Mouse (Mus musculus) layer of hippocampus, adult 9-10 months (tissue): ENCODE measurements around the gene Ado.

Source experiments
- DNase-seq: peaks from one replicate; pipeline ENCODE4 v3.0.0; 2022; ENCODE audit warnings: low spot score

Gene Ado

DNA sequence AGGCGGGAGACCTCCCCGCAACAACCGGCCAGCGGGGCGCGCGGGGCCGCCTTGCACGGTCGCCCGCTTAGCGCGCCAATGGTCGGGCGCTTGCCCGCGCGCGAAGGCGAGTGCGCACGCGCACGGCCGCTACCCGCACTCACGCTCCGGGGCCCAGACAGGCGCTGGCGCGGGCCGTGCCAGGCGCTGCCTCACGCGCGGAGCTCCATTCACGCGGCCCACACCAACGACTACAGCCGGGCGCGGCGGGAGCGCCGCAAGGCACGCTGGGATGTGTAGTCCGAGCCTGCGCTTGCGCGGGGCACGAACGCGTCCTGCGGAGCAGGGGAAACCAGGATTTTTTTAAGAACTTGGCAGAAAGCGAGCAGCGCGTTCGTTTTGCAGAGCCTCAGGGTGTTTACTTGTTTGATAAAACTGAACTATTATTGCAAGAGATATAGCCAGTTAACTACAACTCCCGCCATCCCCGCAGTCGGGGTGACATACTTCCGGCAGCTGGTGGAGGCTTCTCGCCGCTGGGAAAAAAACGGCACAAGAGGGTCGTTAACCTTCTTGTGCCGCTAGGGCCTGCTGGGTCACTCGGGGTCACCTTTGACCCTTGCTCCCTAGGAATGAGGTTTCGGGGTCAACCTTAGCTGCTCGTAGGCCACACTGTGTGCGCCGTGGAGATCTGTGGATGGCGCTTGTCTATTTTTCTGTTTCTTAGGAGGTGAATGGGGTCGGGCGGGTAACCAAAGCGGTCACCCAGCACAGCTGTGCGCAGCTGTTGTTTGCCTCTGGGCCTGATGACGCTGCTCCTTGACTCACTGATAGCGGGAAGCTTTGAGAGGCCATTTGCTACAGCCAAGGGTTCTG lies at the start of gene Ado:
Gene Ado (minus strand): TSS at position 79 of the 855 bp plus-strand sequence.
- DNase-seq: peak; percentile 88

DNA sequence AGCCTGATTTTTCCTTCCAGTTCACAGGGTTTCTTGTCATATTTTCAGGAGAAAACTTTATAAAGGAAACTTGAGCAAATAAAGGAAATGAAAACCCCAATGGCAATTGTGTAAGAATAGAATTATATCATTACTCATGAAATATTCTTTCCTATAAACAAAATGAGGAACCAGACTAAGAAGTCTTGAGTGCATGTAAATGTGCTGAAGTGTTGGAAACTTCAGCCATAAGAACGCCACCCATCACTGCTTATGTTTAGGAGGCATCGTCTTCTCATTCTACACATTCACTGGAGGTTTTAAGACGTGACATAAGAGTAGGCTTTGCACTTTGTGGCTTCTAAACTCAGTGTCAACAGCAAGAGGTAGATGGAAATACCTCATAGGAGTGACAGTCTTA lies 46.5 kb upstream of the Ado start:
- DNase-seq: no peak

DNA sequence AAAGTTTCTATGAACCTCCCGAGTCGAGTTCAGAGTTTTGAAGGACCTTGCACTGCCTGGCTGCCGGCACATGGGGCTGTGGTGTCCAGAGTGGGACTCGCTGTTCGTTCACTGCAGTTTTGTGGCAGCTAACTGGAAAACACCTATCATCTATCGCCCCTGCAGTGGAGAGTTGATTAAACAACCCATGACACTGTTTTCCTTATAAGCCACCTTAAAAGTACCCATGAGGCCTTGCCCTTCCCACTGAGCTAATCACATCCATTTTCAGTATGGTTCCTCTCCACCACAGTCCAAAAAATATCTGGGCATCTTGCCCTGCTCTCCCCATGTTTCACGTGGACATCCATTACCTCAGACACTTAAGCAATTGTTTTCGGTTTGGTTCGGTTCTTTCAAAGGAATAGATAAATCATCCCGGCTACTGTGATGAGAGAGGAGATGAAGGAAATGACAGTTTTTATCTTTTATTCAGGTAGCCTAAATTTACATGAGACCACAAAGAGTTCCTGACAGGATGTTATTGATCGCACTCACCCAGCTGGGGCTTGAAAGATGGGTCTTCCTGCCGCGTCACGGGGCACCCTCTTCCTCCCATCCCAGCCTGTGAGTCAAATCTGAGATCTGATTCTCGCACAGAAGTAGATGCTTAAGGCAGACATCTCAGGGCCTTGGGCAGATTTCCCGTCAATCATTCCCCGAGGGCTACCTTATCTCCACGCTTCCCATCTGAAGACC lies 37.3 kb upstream of the Ado start:
- DNase-seq: no peak

DNA sequence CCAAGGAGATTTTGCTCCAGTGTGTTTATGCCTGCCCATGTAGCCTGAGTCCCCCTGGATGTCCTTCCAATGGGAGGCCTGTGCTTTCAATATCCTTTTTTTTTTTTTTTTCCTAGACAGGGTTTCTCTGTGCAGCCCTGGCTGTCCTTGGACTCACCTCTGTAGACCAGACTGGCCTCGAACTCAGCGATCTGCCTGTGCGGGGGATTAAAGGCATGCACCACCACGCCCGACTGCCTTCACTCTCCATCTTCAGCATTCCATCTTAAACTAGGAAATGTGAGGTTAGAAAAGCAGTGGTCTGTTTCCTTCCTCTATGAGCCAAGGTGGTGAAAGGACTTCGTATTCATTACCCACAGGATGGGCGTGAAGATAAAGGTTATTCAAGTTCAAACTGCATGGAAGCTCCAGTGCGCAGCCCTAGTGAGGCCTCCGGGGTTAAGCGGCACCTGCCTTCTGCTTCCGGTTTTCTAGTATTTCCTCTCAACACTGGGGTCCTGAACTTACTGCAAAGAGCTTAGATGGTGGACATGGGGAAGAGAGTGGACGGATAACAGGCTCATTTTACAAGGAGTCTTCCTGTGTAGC lies 33.0 kb upstream of the Ado start:
- DNase-seq: no peak

DNA sequence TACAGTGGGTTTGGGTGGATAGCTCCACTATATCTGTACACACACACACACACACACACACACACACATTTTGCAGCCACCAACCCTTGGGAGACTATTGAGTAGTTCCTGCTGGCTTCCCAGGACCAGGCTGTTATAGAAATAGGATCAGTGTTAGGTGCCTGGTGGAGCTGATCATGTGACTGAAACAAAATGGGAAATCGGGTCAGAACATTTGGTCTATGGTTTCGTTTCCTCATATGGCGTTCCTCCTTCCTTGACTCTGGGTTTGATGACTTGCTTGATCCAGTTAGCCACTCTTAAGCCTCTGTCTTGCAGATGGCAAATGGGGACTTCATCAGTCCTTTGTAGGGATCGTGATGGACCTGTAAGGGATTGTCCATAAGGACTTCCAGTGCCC lies 31.1 kb upstream of the Ado start:
- DNase-seq: no peak

DNA sequence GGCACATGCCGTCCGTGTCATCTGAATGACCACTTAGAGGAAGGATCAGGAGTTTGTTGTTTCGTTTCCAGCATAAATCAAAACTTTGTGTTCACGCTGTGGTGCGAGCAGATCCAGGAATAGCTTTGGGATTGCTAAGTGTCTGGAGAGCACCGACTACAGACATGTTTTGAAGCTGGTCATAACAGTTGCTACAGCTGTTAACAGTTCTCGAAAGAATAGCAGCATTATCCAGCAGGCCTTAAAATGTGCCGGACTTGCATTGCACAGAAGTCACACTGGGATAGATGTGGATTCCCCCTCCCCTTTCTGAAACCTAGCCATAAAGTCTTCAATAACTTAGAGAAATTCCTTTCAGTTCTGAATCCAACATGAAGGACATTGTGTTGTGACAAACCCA lies 24.6 kb upstream of the Ado start:
- DNase-seq: no peak

DNA sequence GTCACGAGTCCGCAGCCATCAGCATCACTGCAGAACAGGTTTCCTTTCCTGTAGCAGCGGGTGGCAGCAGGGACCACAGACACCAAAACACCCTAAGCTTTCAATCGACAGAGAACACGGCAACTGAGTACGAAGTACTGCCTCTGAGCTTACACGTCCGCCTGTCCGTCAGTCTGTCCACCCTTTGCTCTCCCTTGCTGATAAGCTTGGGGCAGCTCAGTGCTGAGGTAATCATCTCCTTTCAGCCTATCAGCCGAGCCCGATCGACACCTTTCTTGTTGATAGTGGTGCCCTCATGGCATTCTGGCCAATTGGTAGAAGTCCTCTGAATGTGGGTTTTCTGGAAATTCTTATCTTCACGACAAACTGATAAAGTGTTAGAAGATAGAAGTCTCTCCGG lies 22.7 kb upstream of the Ado start:
- DNase-seq: no peak

DNA sequence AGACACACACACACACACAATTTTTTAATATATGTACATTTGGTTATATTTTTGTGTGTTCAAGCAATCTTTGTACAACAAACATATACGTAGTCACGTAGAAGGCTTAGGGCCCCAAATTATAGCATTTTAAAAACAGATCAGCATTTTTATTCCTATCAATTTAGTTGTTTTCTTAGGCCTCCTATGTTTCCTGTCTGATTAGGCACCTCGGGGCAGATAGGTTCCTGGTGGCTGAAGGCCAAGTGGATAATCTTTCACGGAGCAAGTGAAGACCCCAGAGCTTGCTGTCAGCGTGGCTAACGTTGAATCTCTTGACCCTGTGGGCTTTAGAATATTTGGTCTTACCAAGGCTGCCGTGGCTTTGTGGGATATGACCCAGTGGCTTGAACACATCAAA lies 20.8 kb upstream of the Ado start:
- DNase-seq: no peak

DNA sequence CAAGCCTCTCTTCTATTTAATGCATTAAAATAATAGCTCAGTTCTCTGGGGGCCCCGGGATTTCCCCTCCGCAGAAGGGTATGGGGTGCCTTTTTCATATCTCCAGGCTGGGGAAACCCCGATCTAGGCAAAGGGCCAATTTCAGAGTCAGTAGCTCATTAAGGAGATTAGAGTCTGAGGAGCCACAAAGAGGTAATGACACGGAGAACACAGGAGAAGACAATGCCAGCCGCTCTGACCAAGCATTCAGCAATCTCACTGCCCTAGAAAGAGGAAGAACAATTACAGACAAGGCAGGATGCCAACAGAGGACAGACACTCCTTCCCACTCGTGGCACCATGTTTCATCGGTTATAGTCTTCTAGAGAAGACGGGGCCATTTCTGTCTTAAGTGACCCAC lies 17.3 kb upstream of the Ado start:
- DNase-seq: no peak

DNA sequence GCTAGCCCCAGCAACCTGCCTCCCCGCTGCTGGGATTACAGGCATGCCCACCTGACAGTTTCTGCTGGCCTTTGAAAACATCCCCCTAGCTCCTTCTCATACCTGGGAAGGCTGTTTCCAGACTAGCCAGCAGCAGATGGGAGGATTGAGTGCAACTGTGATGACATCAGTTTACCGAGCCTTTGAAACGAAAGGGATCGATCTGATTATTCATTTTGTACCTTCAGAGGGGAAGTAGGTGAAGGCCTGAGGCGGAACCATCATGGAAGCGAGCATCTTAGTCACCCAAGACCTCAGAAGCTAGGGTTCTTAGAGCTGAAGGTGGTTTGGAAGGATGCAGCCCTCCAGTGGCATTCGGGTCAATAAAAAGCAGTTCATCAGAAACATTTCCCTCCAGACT lies 15.8 kb upstream of the Ado start:
- no peak for DNase-seq

DNA sequence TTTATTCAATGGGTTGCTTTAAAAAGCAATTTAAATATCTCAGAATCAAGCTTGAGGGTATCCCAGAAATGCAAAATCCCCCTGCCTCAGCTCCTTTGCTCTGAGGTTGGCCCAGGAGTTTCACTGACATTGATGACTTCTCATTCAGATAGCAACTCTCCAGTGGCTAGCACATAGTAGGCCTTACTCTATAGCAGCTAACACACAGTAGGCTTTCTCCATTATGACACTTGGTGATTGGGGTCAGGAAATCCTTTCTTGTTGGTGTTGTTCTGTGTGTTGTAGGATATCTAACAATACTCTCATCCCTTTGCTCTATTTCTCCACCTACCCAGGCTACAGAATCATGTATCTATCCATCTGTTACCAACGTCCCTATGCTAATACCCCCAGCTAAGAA lies 12.4 kb upstream of the Ado start:
- DNase-seq: no peak

DNA sequence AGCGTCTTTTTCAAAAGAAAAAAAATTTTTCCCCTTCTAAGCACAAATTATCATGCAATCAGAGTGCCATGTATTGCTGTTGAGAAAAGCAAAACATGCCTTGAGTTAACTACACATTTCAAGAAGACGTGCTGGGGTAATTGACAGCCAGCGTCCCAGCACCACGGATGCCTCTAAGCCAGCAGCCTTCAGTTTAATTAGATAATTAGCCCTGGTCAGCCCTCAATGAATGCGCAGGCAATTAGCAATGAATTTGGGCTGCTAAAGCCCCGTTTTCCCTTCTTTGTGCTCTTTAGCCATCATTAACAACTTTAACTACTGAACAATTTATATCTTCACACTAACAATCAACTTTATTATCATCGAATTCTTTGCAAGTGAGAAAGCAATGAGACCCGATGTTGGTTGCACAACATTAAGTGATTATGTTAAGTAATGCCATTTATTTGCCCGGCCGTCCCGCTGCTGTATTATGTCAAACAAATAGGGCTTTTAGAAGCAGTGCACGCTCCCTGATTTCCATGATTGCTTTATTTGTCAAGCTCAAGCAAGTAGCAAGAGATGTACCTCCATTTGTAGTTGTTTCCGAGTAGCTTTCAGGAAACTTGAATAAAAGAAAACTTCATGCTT lies 11.1 kb upstream of the Ado start:
- no peak for DNase-seq

DNA sequence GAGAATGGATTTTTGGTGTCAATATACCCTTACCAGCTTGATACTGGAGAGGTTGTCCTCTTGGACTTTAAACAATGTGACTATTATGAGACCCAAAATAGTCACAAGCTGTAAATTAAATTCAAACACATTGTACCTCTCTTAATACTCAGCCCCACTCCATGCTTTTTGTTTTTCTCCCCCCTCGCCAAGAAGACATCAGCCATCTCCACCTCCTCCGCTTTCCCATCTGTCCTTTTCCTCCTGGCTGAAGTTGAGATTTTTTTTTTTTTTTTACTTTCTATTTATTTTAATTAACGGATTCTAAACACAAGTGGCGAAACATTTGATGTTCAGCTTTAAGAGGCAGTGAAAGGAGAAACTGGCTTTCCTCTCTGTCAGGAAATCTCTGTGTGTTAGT lies 9.3 kb upstream of the Ado start:
- DNase-seq: no peak

DNA sequence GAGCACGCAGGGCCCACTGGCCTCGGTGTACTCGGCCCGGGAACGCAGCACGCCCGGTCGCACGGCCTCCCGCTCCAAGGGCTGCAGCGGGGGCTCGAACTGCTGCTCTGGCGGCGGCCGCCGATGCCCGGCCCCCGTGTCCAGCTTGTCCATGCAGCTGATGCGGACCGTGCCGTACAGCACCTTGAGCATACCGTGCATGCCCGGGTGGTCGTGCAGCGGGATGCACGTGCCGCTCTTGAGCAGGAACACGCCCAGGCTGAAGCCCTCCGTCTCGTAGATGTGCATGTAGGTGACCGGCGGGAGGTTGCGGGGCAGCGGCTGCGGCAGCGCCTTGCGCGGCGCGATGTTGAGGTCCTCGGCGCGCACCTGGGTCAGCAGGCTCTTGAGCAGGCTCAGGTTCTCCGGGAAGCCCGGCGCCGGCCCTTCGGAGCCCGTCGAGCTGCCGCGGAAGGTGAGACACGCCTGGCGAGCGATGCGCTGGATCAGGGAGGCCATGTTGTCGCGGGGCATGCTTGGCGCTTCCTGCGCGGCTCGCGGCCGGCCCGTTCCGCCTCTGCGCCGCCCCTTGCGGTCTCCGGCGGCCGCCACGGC lies 397 bp downstream of the Ado start:
- no peak for DNase-seq

DNA sequence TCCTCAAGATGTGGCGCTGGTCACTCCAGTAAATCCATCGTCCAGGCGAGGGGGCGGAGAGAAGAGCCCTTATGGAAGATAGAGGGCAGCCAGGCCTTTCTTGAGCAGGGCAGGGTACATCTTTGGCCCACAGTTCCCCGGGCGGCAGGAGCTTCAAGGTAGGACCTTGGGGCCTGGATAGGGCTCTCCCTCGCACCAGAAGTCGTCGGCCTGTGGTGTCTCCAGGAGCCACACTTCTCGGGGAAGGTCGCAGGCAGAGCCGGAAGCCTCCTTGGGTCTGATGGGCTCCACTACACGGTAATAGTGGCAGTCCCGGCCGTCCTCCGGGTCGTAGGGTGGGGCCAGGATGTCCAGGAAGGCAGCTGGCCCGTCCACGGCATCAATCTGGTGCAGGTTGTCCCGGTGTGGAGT lies 900 bp downstream of the Ado start:
- DNase-seq: no peak

DNA sequence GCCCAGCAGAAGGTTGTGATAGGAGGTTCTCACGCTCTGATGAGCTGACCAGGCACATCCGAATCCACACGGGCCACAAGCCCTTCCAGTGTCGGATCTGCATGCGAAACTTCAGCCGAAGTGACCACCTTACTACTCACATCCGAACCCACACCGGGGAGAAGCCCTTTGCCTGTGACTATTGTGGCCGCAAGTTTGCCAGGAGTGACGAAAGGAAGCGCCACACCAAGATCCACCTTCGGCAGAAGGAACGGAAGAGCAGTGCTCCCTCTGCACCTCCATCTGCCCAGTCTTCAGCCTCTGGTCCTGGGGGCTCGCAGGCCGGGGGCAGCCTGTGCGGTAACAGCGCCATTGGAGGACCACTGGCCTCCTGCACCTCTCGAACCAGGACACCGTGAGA lies 8.2 kb downstream of the Ado start:
- no peak for DNase-seq

DNA sequence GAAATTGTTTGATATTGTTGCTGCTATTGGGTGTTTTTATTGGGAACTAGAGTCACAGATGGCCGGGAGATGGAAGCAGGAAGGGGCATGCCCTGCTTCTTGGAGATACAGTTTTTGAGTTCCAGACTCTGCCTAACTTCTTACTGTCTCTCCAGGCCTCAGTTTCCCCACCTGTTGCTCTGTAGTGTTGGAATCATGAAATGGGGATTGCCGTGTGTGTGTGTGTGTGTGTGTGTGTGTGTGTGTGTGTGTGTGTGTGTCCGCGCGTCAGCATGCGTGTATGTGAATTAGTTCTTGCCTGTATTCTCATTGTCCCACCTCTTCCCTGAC lies 9.4 kb downstream of the Ado start:
- DNase-seq: no peak

DNA sequence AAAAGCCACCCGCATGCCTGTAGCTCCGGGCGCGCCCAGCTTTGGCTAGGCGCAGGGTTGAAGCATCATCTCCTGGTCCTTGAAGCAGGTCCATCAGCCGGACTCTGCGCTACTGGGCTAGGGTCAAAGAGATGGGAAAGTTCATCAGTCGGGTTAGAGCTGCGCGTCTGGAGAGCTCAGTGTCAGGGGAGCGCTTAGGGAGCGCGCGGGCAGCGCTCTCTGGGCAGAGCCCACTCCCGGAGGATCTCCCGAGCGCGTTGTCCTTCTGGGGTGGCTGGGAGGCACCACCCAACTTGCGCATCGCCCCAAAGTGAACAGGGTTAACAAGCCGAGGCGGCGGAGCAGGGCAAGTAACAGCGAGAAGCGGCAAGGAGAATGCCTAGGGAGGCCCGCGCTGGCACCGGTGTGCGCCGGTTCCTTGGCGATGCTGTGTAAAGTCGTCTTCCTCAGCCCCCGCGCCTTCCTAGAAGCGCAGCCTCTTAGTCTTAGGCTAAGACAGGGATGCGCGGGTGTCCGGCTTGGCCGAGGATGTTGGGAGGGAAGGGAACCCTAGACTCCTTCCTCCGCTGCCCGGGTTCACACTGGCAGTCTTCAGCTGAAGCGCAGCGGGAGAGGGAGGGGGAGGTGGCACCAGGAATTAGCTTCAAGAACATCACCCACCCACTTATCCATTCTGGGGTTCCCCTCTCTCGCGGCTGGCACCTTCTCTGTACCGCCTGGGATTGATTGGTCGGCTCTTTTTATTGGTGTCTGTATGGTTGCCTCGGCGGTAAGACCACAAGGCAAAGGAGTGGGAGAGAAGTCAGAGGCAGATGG lies 10.0 kb downstream of the Ado start:
- DNase-seq: no peak

DNA sequence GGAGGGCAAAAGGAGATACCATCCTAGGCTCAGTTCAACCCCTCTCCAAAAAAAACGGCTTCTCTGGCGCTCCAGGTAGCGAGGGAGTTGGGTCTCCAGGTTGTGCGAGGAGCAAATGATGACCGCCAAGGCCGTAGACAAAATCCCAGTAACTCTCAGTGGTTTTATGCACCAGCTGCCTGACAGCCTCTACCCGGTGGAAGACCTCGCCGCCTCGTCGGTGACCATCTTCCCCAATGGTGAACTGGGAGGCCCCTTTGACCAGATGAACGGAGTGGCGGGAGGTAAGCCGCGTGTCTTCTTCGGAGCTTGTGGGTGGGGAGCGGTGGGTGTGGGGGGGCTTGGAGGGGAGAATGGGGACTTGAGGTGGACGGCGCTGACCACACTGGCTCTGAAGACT lies 10.6 kb downstream of the Ado start:
- DNase-seq: no peak

DNA sequence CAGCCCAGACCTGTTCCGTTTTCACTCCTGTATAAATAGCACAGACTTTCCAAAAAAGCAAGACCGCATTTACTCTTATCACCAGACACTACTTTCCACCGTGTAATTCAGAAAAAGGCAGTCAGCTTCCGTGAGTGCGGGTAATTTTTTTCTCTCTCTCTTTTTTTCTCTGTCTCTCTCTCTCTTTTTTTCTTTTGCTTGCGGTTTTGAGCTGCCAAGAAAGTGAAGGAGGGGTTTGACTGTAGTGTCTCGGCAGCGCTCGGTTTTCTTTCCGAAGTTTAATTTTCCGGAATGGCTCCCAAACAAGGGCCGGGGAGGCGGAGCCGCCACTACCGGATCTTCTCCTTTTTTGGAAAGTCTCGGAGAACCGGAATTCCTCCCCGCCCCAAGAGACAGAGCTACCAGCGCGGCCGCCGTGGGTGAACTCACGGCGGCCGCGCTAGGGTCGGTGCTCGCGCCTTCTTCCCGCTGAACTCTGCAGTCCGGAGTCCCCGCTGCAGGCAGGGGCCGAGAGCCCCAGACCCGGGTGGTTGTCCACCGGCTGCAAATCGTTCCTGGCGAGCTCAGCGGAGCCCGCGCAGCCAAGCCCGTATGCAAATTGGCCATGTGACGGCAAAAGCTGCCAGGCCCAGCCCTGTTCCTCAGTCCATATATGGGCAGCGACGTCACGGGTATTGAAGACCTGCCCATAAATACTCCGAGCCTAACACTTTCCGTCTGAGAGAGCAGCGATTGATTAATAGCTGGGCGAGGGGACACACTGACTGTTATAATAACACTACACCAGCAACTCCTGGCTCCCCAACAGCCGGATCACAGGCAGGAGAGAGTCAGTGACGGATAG lies 11.4 kb downstream of the Ado start:
- DNase-seq: peak; percentile 86
